Mouse (Mus musculus): ENCODE data around the gene Col8a2.
A peak's percentile ranks its signal among the peaks of the same experiment; 100 is the strongest.

Col8a2 gene

DNA sequence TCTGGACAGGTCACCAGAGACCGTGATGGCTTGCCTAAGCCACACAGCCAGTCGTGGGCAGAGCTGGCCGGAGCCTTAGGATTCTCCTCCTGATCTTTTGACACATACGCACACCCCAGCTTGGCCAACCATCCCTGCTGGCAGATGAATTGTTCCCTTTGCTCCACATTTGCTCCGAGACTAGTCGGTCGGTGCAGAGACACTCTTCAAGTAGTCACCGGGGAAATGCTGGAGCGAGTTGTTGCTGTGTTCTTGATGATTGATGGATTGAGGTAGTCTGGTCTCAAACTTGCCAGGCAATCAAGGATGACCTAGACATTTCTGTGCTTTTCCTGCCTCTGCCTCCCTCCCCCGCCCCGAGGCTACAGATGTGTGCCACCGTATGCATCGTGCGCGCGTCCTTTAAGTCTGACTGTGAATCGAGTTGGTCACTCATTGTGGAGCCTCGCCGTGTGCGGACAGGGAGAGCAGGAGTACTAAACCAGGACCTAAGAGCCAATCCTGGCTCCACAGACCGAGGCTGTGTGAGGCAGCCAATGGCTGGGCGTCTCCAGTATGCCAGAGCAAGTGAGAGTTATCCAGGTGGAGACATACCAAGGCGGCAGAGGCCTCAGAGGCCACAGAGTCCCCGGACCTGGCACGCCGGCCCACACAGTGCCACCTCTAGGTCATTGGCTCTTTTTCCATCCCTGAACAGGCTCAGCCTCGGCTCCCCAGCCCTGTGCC is 15.2 kb downstream of the Col8a2 start:
- DNase-seq (ENCODE audit: low read depth in 2 of 2, low spot score in 2 of 2), result no peak

DNA sequence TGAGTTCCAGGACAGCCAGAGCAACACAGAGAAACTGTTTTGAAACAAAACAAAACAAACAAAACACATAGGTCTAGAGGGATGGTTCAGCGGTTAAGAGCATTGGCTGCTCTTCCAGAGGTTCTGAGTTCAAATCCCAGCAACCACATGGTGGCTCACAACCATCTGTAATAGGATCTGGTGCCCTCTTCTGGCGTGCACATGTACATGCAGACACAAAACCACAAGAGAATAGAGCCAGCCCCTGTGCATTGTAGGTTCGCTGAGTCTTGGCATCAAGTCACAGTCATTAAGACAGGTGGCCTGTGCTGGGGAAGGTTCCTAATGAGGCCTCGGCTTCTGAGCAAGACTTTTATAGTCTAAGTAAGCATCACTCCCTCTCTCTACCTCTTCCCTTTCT is 17.3 kb downstream of the Col8a2 start:
- DNase-seq (ENCODE audit: low read depth in 2 of 2, low spot score in 2 of 2), result no peak

DNA sequence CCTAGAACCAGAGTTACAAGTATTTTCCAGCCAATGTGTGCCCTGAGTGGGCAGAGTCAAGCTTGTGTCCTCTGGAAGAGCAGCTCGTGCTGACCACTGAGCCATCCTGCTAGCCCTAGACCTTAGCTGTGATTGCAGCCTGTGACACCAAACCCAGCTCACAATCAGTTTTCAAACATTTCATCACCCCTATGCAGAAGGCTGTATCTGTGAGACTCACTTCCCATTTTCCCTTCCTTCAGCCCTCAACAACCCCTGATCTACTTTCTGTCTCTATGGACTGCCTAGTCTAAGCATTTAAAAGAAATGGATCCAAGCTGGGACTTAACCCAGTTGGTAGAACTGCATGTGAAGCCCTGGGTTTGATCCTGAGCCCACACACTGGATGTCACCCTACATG is 18.8 kb downstream of the Col8a2 start:
- no peak for DNase-seq (ENCODE audit: low read depth in 2 of 2, low spot score in 2 of 2)

DNA sequence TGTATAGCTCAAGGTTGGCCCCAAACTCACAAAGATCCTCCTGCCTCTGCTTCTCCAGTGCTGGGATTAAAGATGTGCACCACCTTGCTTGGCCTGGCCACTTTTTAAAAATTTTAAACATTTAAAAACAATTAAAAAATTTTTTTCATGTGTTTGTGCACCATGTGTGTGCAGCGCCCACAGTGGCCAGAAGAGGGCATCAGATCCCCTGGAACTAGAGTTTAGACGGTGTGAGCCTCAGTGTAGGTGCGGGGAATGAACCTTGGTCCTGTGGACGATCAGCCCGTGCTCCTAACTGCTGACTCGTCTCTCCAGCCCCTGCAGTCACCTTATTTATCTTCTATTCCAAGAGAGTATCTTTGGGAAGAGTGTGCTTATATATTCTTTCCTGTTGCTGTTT is 19.5 kb downstream of the Col8a2 start:
- no peak for DNase-seq (ENCODE audit: low read depth in 2 of 2, low spot score in 2 of 2)

DNA sequence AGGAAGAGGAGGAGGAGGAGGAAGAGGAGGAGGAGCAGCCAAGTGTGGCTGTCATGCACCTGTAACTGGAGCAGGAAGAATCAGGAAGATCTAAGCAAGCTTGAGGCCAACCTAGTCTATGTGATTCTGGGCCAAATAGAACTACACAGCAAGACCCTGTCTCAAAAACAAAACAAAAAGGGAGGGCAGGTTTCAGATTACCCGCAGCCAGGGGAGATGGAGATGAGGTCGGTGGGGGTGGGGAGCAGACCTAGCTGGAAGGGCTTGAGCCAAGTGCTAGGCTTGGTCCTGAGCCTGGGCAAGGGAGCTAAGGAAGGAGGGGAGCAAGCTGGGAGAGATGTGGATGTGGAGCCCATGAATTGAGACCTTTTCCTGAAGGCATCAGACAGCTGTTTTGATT is 20.2 kb downstream of the Col8a2 start:
- DNase-seq (ENCODE audit: low read depth in 2 of 2, low spot score in 2 of 2), result no peak

DNA sequence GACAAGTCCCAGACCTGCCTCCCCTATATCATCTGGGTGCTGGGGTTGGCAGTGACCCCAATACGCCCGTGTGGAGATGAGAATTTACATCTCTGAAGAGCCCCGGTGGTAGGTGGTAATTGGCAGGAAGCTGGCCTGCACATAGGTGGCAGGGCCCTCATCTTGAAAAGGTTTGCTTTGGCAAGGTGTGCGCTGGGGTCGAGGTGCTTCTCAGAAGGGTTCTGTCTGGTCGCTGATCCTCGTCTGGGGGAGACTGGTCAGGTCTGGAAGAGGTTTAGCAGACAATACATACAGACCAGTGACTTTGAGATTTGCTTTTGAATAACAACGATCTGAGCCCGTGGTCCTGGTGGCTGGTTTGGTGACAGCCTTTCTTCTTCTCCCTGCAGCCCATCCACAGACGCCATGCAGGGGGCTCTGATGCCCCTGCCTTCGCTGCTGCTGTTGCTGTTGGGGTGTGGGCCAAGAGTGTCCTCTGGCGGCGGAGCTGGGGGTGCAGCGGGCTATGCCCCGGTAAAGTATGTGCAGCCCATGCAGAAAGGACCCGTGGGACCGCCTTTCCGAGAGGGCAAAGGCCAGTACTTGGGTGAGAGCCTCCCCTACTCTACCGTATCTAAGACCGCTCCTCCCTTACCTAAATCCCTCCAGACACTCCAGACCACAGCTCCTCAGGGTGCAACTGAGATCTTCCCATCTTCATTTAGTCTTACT is 22.8 kb downstream of the Col8a2 start:
- DNase-seq (ENCODE audit: low read depth in 2 of 2, low spot score in 2 of 2), result peak in 1 of 2 experiments; percentile 12

DNA sequence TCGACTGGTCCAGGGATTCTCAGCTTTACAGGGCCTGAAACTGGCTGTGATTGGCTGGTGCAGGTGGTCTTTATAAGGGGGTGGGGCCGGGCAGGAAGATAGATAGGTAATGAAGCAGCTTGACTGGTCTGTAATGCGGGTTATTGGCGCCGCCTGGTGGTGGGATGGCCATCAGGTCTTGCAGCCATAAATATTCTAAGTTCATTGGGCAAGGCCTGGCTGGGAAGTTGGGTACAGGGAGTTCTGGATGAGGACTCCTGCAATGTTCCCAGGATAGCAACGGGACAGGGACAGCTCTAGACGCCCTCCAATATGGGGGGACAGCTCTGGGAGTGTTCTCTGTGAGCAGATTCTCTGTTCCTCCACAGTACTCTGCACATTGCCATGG is 23.3 kb downstream of the Col8a2 start:
- DNase-seq (ENCODE audit: low read depth in 2 of 2, low spot score in 2 of 2), result peak; percentile 70 to 78

DNA sequence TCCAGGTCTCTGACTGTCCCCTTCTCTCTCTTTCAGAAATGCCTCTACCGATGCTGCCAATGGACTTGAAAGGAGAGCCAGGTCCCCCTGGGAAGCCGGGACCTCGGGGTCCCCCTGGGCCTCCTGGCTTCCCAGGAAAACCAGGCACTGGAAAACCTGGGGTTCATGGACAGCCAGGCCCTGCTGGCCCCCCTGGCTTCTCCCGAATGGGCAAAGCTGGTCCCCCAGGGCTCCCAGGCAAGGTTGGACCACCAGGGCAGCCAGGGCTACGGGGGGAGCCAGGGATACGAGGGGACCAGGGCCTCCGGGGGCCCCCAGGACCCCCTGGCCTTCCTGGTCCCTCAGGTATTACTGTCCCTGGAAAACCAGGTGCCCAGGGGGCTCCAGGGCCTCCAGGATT is 23.8 kb downstream of the Col8a2 start:
- no peak for DNase-seq (ENCODE audit: low read depth in 2 of 2, low spot score in 2 of 2)

DNA sequence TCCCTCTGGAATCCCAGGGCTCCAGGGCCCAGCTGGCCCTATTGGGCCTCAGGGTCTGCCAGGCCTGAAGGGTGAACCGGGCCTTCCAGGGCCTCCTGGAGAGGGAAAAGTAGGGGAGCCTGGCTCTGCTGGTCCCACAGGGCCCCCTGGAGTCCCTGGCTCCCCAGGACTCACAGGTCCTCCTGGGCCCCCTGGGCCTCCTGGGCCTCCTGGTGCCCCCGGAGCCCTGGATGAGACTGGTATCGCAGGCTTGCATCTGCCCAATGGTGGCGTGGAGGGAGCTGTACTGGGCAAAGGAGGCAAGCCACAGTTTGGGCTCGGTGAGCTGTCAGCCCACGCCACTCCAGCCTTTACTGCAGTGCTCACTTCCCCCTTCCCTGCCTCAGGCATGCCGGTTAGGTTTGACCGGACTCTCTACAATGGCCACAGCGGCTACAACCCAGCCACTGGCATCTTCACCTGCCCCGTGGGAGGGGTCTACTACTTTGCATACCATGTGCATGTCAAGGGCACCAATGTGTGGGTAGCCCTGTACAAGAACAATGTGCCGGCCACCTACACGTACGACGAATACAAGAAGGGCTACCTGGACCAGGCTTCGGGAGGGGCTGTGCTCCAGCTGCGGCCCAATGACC is 25.1 kb downstream of the Col8a2 start:
- DNase-seq (ENCODE audit: low read depth in 2 of 2, low spot score in 2 of 2), result no peak

DNA sequence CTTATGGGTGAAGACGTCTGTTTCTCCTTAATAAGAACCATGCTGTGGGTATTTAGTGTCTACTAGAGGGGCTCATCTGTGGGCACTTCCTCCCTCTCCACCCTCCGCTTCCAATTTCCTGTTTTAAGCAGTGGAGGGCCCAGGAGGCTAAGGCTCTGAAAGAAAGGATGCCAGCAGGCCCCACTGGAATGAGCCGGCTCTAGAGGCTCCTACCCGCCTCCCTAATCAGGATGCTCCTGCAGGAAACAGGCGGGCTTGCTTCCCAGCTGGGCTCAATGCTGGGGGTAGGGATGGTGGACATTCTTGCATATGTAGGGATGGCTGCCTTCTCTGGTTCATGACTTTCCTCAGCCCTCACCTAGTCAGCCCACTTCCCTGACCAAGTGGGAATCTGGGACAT is 26.6 kb downstream of the Col8a2 start:
- no peak for DNase-seq (ENCODE audit: low read depth in 2 of 2, low spot score in 2 of 2)

DNA sequence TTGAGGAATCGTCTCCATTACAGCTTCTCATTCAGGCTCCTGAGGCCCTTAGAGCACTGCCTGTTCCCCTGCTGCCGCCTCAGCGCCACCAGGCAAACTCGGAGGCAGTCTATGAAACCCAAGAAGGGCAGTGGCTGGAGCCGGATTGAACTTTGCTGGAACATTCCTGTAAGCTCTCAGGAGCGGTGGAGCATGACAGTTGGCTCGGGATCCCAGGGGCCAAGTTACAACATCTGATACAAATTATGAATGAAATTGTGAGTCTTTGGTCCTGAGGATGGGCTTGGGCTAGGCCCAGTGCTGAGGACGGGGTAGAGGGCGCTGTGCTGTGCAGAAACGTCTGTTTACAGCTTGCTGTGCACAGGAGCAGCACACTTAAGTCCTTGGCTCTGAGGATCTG is 27.8 kb downstream of the Col8a2 start:
- no peak for DNase-seq (ENCODE audit: low read depth in 2 of 2, low spot score in 2 of 2)

DNA sequence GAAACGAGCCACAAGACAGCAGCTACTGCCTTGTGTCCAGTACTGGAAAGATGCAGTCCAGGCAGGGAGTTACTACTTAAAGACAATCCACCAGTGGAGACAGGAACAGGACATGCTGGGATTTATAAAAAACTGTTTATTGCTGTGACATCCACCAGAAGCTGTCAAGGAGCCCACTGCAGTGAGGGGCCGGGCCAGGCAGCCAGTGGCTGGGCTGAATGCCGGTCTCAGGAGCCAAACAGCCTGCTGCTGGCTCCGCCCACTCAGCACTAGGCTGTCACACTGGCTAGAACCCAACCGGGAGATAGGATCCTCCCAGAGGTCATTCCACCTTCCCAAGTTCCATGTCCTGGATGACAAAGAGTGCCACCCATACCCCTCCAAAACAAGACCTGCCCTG is 29.3 kb downstream of the Col8a2 start:
- DNase-seq (ENCODE audit: low read depth in 2 of 2, low spot score in 2 of 2), result no peak

DNA sequence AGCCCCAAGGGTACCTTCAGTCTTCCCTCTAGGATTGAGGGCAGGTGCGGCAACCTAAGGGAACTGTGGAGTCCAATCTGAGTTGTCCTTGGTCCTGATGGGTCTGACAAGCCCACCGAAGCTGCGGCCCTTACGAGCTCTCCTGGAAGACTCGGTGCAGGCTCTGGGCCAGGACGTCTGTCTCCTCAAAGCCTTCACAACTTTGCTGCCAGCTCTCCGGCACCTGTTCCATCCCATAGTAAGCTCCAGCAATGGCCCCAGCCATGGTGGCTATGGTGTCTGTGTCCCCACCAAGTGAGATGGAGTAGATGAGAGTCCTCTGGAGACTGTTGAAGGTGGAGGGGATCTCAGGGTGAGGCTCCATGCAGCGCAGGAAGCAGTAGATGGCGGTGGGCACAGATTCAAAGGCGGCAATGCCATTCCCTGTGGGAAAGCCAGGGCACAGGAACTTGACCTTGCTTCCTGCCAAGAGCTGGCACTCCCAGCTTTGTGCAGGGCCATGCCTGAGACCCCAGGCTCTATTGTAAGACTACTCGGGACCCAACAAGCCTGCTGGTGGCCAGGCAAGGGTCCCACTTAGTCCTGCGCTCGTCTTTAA is 29.9 kb downstream of the Col8a2 start:
- DNase-seq (ENCODE audit: low read depth in 2 of 2, low spot score in 2 of 2), result no peak

DNA sequence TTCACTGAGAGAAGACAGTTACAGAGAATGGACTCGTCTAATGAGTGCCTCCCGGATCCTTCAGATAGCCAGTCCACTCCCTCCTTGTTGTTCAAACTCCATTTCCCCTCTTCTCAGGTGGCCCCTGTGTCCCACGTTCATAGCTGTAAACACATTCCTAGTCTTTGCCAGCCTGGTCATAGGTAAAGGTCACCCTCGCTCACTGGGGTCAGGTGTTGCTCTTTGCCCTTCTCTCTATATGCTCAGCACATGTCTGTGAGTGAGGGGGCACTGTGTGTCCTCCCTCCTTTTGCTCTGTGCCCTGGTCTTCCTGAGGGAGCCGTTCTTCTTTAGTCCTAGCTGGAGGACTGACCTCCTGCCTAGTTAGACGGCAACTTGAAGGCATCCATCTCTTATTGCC is 33.2 kb downstream of the Col8a2 start:
- no peak for DNase-seq (ENCODE audit: low read depth in 2 of 2, low spot score in 2 of 2)

DNA sequence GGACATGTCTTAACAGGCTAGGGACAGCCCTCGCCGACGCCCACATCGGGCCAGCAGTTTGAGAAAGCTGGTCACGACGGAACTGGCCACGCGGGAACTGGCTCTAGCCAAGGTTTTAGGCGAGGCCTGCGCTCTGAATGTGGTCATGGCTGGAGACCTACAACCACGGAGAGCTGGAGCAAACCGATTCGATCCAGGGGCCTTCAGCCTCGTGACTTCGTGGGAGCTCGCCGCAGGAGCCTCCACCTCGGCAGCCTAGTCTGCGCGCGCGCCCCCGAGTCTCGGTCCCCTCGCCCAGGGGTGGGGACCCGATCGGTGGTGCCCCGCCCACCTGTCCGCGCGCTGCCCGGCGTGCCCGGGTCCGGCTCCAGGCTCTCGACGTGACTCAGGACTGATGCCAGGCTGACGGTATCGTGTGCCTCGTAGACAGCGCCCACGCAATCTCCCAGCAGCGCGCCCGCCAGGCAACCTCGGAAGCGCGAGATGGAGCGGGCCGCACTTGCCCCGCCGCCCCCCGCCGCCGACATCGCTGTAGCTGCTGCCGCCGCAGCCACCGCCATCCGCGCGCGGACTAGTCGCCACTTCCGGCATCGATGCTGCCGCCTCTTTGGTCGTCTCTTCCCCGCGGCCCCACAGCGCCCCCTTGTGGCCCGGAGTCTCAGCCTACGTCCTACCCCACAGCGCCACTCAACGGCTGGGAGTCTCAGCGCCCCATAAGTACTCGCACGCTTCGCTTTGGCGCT is 34.7 kb downstream of the Col8a2 start, which contains the start of gene Adprhl2:
Gene Adprhl2 (minus strand): TSS at position 593 of the 743 bp plus-strand sequence.
- DNase-seq (ENCODE audit: low read depth in 2 of 2, low spot score in 2 of 2), result peak; percentile 100

DNA sequence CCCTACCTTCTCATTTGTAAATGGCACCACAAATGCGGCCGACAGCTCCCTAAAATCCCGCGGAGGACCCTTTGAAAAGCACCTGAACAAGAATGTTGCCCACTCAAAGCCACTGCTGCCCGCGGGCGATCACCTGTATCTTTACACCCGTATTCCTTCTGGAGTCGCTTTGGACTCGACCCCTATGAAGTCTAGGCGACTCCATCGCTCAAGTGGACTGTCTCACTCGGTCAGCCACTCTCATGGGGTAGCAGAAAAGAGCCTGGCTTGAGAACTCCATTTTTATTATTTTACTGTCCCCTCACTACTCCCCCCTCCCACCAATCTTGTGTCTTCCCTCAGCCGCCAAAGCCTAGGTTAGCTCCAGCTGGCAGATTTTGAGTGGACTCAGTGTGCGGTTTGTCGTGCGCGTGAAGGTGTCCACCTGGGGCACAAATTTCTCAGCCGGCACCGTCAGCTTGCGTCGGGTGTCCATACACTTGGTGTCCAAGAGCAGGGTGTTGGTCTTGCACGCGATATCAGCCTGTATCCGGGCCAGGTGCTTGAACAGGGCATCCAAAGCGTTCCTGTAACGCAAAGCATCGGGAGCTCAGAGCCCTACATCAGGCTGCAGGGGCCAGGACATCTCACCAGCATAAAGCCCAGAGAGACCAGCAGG is 35.4 kb downstream of the Col8a2 start:
- no peak for DNase-seq (ENCODE audit: low read depth in 2 of 2, low spot score in 2 of 2)

DNA sequence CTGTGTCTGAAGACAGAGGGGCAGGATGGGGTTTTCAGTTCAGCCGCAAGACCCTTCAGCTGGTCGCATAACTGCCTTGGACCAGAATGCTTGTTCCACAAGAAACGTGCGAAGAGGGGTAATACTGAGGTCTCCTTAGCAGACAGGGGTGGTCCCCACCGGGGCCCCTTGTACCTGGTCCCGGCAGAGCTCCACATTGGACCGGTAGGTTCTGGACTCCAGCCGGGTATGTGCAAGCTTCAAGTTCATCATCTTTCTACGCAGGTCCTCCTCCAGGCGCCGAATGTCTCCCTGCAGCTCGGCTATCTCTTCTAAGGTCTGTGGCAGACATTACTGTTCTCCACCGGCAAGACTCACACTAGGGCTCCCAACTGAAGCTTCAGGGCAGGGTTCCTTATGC is 36.1 kb downstream of the Col8a2 start:
- no peak for DNase-seq (ENCODE audit: low read depth in 2 of 2, low spot score in 2 of 2)

DNA sequence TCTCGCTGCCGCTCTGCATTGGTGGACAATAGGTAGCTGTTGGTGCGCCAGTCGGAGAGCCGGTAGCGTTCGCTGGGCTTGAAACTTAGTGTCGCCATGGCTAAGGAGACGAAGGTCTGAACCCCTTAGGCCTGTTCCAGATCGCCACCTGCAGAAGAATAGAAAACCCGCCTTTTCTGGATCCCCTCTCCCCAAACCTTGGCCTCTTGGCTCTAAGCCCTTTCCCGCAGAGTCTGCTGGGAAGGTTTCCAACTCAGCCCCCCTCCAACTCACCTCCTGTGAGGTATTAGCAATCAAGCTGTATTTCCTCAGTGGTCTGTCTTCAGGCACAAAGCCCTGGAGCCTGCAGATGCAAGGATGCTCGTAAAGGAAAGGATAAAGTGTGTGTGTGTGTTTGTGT is 38.3 kb downstream of the Col8a2 start:
- no peak for DNase-seq (ENCODE audit: low read depth in 2 of 2, low spot score in 2 of 2)

DNA sequence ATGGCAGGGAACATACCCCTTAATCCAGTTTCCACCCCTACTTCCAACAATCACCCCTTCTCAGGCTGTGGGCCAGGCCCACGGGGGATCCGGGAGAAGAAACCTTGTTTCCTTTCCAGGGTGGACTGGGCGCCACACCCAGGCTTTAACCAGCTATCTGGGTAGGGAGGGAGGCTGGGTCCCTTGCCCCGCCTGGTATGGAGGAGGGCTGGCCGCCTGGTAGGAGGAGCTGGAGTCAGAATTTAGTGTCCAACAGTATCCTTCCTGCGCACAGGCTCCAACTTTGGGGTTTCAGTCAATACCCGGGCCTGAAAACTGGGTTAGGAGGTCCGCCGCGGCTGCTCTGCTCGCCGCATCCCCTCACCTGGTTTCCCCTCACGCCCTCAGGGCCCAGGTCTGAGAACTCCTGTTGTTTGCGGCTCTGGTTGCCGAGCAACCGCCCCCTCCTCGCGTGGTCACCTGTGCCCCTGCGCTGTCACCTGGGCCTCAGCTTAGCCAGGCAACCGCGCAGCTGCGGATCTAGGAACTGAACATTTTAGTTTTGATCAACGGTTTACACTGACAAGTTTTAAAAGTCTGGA is 38.8 kb downstream of the Col8a2 start, which contains the start of gene Tekt2:
Gene Tekt2 (minus strand): TSS at position 408 of the 581 bp plus-strand sequence.
- DNase-seq (ENCODE audit: low read depth in 2 of 2, low spot score in 2 of 2), result no peak

DNA sequence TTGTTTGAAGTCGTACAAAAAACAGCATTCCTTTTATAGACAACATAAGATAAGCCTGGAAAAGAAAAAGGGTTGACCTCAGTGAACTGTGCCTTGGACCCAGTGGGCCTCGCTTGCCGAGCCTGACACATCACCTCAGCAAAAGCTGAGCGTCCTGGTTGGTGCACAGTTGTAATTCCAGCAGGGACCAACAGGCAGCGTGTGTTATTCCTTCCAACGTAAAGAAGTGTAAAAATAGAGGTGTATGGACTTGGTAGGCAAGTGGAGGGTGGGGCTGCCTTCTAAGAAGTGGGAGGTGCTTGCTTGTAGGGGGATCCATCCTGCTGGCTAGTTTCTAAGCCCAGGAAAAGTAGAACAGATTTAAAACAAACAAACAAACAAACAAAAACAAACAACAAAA is 39.4 kb downstream of the Col8a2 start:
- DNase-seq (ENCODE audit: low read depth in 2 of 2, low spot score in 2 of 2), result no peak
